ENCODE assay signal across 7 mouse cellular contexts in the genomic region with DNA sequence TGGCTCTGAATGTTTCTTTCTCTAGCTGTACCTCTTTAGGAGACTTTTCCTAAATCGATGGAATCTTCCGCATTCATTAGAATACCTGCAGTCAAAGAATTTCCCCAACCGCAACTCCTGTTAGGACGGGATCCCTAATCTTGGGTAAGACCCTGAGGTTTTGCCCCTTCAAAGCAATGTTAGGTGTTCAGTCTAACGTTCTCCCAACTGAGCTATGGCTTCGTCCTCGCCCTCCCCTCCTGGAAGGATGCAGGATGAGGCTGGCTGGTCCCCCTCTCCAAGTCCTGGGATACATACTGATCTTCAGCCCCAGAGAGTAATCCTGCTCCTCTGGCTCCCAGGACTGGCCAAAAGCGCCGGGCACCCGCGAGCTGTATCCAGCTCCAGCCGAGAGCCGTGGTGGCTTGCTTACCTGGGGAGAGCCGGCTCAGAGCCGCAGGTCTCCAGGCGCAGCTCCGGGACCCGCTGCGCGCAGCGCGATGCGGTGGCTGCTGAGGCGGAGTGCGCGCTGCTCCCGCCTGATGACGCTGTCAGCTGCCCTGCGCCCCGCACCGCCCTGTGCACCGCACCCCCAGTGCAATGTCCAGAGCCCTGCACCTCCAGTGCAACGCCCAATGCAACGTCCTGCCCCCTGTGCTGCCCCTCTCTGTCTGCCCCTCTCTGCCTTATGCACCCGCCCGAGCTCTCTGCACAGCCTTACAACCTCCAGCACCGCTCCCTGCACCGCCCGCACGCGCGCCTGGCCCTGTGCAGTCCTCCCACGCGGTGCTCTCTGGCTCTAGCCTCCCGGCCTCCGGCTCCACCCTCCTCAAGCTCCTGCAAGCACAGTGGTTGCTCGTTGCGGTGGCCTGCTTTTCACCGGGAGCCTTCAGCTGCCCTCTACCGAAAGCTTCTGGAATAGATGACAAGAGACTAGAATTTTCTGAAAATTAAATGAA. TPM values are rescaled to one million over a fixed set of nuclear protein-coding genes. Genes with fewer than 3 reads are reported as not detected.
DNase-seq lines count a peak whose midpoint lies in the region; ATAC-seq lines count a peak whose summit lies in the region.

No protein-coding gene starts in this region.

- no peaks in the 10 kb centered on the region for H3K36me3 ChIP-seq in heart, embryonic 14.5 days (ENCODE audit: control insufficient read depth, insufficient read depth, low read length)
- H3K36me3 ChIP-seq in liver, embryonic 11.5 days (ENCODE audit: control insufficient read depth, insufficient read depth, low read length) = no peaks in the 10 kb centered on the region
- H3K36me3 ChIP-seq in splenic B cell, adult 2 months (ENCODE audit: control insufficient read depth, insufficient read depth, low read length, poor library complexity, severe bottlenecking) = no peaks in the 10 kb centered on the region

- H3K9ac ChIP-seq in heart, embryonic 14.5 days (ENCODE audit: low read length) = peak overlapping the region; percentile 70
- H3K9ac ChIP-seq in liver, embryonic 11.5 days (ENCODE audit: low read depth, low read length) = no peak overlapping the region

- WGBS in heart, embryonic 14.5 days = 2% methylated on average over 48 of the region's 50 CpGs
- 3% methylated on average over 50 of the region's 50 CpGs for WGBS in liver, embryonic 11.5 days

- ATAC-seq in heart, embryonic 14.5 days (ENCODE audit: insufficient number of reproducible peaks, insufficient read depth, low FRiP score, low read depth) = peak; percentile 89
- ATAC-seq in liver, embryonic 11.5 days (replicated peaks; ENCODE audit: low FRiP score) = peak; percentile 68

- no peaks in the 10 kb centered on the region for H3K9me3 ChIP-seq in heart, embryonic 14.5 days (ENCODE audit: control insufficient read depth, low read length)
- H3K9me3 ChIP-seq in liver, embryonic 11.5 days (ENCODE audit: control insufficient read depth, low read length) = no peaks in the 10 kb centered on the region

- peaks cover 9 to 24% of the 10 kb centered on the region in 2 experiments; a peak in 3 of 4 replicates for H3K4me1 ChIP-seq in heart, embryonic 14.5 days (ENCODE audit: control insufficient read depth in 2 of 2, insufficient read depth in 2 of 2, low read length in 2 of 2)
- no peaks in the 10 kb centered on the region for H3K4me1 ChIP-seq in liver, embryonic 11.5 days (replicated peaks; ENCODE audit: control insufficient read depth, insufficient read depth, low read length)

- peaks cover 9% of the 10 kb centered on the region; the same call in 1 of the 2 replicates for H3K27me3 ChIP-seq in heart, embryonic 14.5 days (ENCODE audit: control insufficient read depth, insufficient read depth, low read length)
- H3K27me3 ChIP-seq in liver, embryonic 11.5 days (replicated peaks; ENCODE audit: control insufficient read depth, insufficient read depth, low read length) = peaks cover 18% of the 10 kb centered on the region
- H3K27me3 ChIP-seq in splenic B cell, adult 2 months (ENCODE audit: control insufficient read depth, insufficient read depth, low read length, poor library complexity, severe bottlenecking) = no peaks in the 10 kb centered on the region

- no peak overlapping the region for H3K27ac ChIP-seq in heart, embryonic 14.5 days (replicated peaks in 1 of 2; ENCODE audit: control insufficient read depth in 1 of 2, insufficient read depth in 1 of 2, low read depth in 2 of 2, low read length in 2 of 2)
- H3K27ac ChIP-seq in liver, embryonic 11.5 days (ENCODE audit: low read depth, low read length) = no peak overlapping the region

- H3K4me2 ChIP-seq in heart, embryonic 14.5 days (ENCODE audit: low read length) = peak overlapping the region; percentile 99
- H3K4me2 ChIP-seq in liver, embryonic 11.5 days = peak overlapping the region; percentile 73

- peak overlapping the region; percentile 56 to 59 for H3K4me3 ChIP-seq in heart, embryonic 14.5 days (ENCODE audit: control insufficient read depth in 1 of 2, insufficient read depth in 1 of 2, low read depth in 1 of 2, low read length in 2 of 2)
- H3K4me3 ChIP-seq in liver, embryonic 11.5 days (ENCODE audit: low read depth, low read length) = peak overlapping the region; percentile 46

- DNase-seq in brain, adult 2 months (ENCODE audit: low read depth, low spot score) = peak; percentile 99
- DNase-seq in fibroblast of lung, adult 2 months (ENCODE audit: low read depth) = peak; percentile 52
- DNase-seq in kidney, postnatal 10 days = peak; percentile 80
- peak; percentile 63 for DNase-seq in liver, embryonic 11.5 days (ENCODE audit: low spot score)
- peak; percentile 43 for DNase-seq in naive thymus-derived CD4-positive, alpha-beta T cell, adult 2 months (ENCODE audit: low read depth)
- DNase-seq in splenic B cell, adult 2 months (ENCODE audit: low read depth, low spot score) = peak; percentile 81

RNA-seq across cellular contexts. Expression of a gene that starts 0.8 kb away (rescaled TPM):
- polyA plus RNA-seq in heart, embryonic 14.5 days (2014; fragmentation: Nextera tagmentation; extraction: Ambion mirVana) = 0.38 and 0.72 TPM in 2 replicates
- 0.05 and 0.10 TPM in 2 replicates for polyA plus RNA-seq in liver, embryonic 11.5 days (2014; fragmentation: Nextera tagmentation; extraction: Ambion mirVana)

RNA-seq across cellular contexts. Expression of a gene that starts 52.7 kb away (rescaled TPM):
- 9.1 and 9.6 TPM in 2 replicates for polyA plus RNA-seq in heart, embryonic 14.5 days (2014; fragmentation: Nextera tagmentation; extraction: Ambion mirVana)
- polyA plus RNA-seq in liver, embryonic 11.5 days (2014; fragmentation: Nextera tagmentation; extraction: Ambion mirVana) = 10.1 and 10.7 TPM in 2 replicates

Comparison
In these comparisons a context has a peak if more than half of its experiments do, and no peak if none do; other contexts are left out.
1. DNase-seq: peak in every context shown above with its lines; median percentile 99 in brain, adult 2 months; 81 in splenic B cell, adult 2 months; 80 in kidney, postnatal 10 days; 63 in liver, embryonic 11.5 days; 52 in fibroblast of lung, adult 2 months; 43 in naive thymus-derived CD4-positive, alpha-beta T cell, adult 2 months.